Mouse (Mus musculus) neural tube, embryonic 12.5 days (tissue): ENCODE results near the gene Lag3. TPM values are rescaled to one million over a fixed set of nuclear protein-coding genes. Genes with fewer than 3 reads are reported as not detected.
A peak's percentile ranks its signal among the peaks of the same experiment; 100 is the strongest.
"Not testable (repeated sequence)": the region's sequence is repeated elsewhere in the genome, so short reads cannot be mapped to it uniquely, and the experiment has no call there.

Experiments
- ATAC-seq: fragments of 200-750 bp; cut with Nextera tagmentation; 2 replicates; pipeline ENCODE4 v1.8.0; 2017; ENCODE audit warnings: low read depth, mild to moderate bottlenecking, moderate TSS enrichment, moderate library complexity; ENCODE audit not compliant: low FRiP score
- H3K27ac ChIP-seq: fragments of 300-500 bp; sonication (generic); 2 replicates; pipeline ENCODE4 v1.5.1; 2016
- H3K27me3 ChIP-seq: fragments of 300-500 bp; sonication (generic); replicated peaks from 2 replicates; pipeline ENCODE4 v1.6.1; 2016; ENCODE audit warnings: mild to moderate bottlenecking
- H3K36me3 ChIP-seq: fragments of 300-500 bp; sonication (generic); 2 replicates; pipeline ENCODE4 v1.6.1; 2016; ENCODE audit warnings: mild to moderate bottlenecking
- H3K4me1 ChIP-seq: fragments of 300-500 bp; sonication (generic); 2 replicates; pipeline ENCODE4 v1.6.1; 2016
- H3K4me2 ChIP-seq: fragments of 300-500 bp; sonication (generic); replicated peaks from 2 replicates; pipeline ENCODE4 v1.6.1; 2016; ENCODE audit warnings: mild to moderate bottlenecking
- H3K4me3 ChIP-seq: fragments of 300-500 bp; sonication (generic); 2 replicates; pipeline ENCODE4 v1.5.1; 2016
- H3K9ac ChIP-seq: fragments of 300-500 bp; sonication (generic); 2 replicates; pipeline ENCODE4 v1.6.1; 2016; ENCODE audit warnings: mild to moderate bottlenecking
- H3K9me3 ChIP-seq: fragments of 300-500 bp; sonication (generic); 2 replicates; pipeline ENCODE4 v1.6.1; 2016; ENCODE audit warnings: mild to moderate bottlenecking
- WGBS: fragments of 180-500 bp; shearing (Covaris S2); methylation state at CpG from one replicate; pipeline ENCODE4 v1.1.7; 2016; 5-methylcytosine and 5-hydroxymethylcytosine counted together
- polyA plus RNA-seq: library from polyadenylated mRNA; unstranded; fragments of >200 nt; fragmentation: Nextera tagmentation; extraction: Ambion mirVana; gene quantifications from 2 replicates; pipeline ENCODE4 v1.2.1, GENCODE M21; 2016

Gene Lag3
- polyA plus RNA-seq, 1 experiment from 2014 or later: 2.2 TPM

DNA sequence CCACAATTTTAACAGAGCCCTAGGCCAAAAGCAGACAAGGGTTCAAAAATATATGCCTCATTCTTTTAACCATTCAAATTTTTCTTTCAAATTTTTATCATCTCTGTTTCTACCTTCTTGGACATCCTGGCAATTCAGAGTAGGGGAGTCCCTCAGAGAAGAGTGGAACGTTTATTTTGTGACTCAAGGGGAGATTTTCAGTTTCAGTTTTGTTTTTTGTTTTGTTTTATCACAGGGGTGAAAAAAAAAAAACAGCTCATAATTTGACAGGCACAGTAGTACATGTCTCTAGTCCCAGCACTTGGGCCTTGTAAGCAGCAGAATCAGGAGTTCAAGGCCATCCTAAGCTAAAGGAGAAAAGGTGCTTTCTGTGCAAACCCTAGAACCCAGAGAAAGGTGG lies 3.7 kb downstream of the Lag3 start:
- Histone ChIP-seq H3K4me3 (no peak overlapping the region), H3K4me1 (peaks cover 27% of the 10 kb centered on the region), H3K4me2 (no peak overlapping the region), H3K36me3 (peaks cover 1% of the 10 kb centered on the region; the same call in 1 of the 2 replicates), H3K9me3 (no peaks in the 10 kb centered on the region), H3K9ac (no peak overlapping the region), H3K27ac (no peak overlapping the region; the same call in 1 of the 2 replicates), H3K27me3 (peaks cover 16% of the 10 kb centered on the region)
- WGBS: 84% methylated on average over 1 of the region's 1 CpGs
- ATAC-seq: no peak

DNA sequence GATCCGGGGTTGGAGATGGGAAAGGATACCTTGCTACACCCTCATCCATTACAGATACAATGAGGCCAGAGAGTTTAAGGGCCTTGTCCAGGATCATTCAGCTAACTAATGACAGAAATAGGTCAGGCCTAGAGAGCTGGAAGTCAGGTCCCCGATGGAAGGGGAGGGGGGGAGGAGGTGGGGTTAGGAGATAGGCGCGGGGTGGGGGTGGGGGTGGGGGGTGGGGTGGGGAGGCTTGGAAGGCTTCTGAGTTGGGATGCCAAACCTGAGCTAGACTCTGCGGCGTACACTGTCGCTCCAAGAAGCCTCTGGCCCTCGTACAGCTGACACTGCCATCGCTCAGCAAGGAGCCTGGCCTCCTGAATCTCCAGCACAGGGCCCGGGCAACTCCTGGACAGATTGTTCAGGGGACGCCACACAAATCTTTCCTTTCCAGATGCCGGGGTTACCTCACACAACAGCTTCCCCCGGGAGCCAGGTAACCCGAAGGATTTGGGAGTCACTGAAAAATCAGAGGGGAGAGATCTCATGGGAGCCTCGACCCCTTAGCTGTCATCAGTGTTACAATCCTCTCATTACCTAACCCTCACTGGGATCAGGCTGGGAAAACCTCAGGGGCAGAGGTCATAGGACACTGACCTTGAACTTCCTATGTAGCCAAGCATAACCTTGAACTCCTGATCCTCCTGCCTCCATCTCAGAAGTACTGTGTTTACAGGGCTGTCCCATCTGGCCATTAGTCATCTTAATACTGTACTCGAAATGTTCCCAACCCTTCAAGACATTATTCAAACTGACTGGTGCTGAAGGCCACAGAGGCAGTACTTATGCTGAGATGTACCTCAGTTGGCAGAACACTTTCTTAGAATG lies 6.3 kb downstream of the Lag3 start:
- no peaks in the 10 kb centered on the region for H3K36me3 ChIP-seq
- H3K9me3 ChIP-seq: no peaks in the 10 kb centered on the region
- peak overlapping the region; percentile 98 for H3K27ac ChIP-seq
- peaks cover 20% of the 10 kb centered on the region for H3K4me1 ChIP-seq
- peak overlapping the region; percentile 67 for H3K9ac ChIP-seq
- peak overlapping the region; percentile 68 for H3K4me2 ChIP-seq
- ATAC-seq: peak; percentile 4; the same call in 1 of the 2 replicates
- 35% methylated on average over 14 of the region's 16 CpGs for WGBS
- H3K27me3 ChIP-seq: peaks cover 13% of the 10 kb centered on the region
- H3K4me3 ChIP-seq: peak overlapping the region; percentile 38; the same call in 1 of the 2 replicates

DNA sequence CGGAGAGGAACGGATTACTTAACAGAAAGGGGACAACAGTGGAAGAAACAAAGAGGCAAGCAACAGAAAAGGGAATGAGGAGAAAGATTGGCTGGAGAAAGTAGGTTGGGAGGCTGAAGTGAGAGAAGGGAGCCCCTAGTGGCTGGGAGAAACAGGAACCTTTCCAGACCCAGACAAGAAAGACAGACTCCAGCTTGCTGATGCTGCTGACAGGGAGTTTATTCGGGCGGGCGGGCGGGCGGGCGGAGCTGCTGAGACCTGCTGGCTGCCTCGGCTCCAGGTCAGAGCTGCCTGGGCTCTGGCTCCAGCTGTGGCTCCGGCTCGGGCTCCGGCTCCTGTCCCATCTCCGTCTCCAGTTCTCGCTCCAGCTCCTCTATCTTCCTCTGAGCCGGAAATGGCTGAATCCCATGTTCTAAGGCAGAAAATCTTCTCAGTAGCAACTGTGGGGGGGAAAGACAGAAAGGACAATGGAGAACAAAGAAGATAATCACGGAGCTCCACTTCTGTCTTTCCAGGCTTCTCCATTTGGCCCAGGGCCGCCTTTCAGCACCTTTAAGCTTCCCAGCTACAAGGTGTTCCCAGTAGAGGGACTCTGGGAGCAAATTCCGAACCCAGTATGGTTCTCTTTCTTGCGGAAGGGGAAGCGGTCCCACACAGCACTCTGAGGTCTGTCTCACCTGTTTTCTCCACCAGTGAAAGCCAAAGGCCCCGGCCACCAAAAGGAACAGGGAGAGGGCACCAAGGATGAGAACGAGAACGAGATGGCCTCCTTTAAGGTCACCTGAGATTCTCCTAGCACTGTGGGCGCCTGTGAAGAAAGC lies 7.1 kb downstream of the Lag3 start:
- peak; percentile 80 for ATAC-seq
- Histone ChIP-seq H3K9me3 (no peaks in the 10 kb centered on the region), H3K4me2 (peak overlapping the region; percentile 68), H3K9ac (peak overlapping the region; percentile 67), H3K36me3 (no peaks in the 10 kb centered on the region), H3K27me3 (peaks cover 6% of the 10 kb centered on the region; the same call in 1 of the 2 replicates), H3K4me1 (peaks cover 12% of the 10 kb centered on the region), H3K4me3 (peak overlapping the region; percentile 38), H3K27ac (peak overlapping the region; percentile 98)
- 8% methylated on average over 24 of the region's 24 CpGs for WGBS

DNA sequence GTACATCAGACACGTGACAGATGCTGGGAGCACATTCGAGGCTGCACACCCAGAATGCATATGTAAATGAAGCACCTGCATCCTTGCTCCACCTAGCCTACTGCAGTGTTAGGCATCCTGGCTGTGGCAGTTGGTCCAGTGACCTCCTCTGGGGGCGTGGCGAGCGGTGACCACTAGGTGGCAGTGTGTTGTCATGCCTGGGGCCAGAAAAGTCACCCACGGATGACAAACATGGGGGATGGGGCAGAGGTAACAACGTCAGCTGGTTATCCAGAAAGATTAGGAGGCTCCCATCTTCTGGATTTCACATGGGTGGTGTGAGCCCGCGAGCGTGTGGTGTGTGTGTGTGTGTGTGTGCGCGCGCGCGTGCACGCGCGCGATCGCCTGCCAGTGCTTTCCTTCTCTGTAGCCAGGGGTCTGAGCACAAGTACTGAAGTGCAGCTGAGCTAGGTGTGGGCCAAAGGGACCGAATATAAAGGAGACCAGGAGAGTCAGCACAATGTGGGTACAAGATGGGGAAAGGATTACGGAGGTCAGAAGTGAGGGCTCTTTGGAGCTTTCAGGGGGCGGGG lies 7.8 kb downstream of the Lag3 start:
- Histone ChIP-seq H3K4me3 (peak overlapping the region; percentile 38), H3K9me3 (no peaks in the 10 kb centered on the region), H3K4me2 (peak overlapping the region; percentile 68), H3K27me3 (peaks cover 5% of the 10 kb centered on the region; the same call in 1 of the 2 replicates), H3K27ac (peak overlapping the region; percentile 98), H3K4me1 (peaks cover 12% of the 10 kb centered on the region), H3K9ac (peak overlapping the region; percentile 67), H3K36me3 (no peaks in the 10 kb centered on the region)
- peak; percentile 88 for ATAC-seq
- under 1% methylated on average over 23 of the region's 23 CpGs for WGBS

DNA sequence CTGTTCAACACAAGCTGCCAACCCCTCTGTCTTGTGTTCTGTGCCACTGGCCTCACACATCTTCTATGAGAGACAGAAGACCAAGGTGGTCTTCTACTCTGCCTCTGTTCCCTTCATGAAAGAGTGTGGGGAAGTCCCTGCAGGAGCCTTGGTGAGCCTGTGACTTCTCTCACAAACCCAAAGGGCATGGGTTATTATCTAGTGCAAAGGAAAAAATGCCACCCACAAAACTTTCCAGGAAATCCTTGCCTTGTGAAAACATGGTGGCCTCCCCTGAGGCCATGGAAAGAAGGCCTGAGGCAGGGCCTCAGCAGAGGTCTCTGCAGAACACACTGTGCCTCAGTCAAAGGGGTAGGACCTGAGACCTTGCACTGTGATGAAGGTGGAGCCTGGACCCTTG lies 9.7 kb downstream of the Lag3 start:
- Histone ChIP-seq H3K36me3 (no peaks in the 10 kb centered on the region), H3K4me3 (no peak overlapping the region), H3K4me1 (peaks cover 12% of the 10 kb centered on the region), H3K27me3 (no peaks in the 10 kb centered on the region), H3K9me3 (no peaks in the 10 kb centered on the region), H3K27ac (no peak overlapping the region), H3K9ac (no peak overlapping the region), H3K4me2 (no peak overlapping the region)
- no peak for ATAC-seq

DNA sequence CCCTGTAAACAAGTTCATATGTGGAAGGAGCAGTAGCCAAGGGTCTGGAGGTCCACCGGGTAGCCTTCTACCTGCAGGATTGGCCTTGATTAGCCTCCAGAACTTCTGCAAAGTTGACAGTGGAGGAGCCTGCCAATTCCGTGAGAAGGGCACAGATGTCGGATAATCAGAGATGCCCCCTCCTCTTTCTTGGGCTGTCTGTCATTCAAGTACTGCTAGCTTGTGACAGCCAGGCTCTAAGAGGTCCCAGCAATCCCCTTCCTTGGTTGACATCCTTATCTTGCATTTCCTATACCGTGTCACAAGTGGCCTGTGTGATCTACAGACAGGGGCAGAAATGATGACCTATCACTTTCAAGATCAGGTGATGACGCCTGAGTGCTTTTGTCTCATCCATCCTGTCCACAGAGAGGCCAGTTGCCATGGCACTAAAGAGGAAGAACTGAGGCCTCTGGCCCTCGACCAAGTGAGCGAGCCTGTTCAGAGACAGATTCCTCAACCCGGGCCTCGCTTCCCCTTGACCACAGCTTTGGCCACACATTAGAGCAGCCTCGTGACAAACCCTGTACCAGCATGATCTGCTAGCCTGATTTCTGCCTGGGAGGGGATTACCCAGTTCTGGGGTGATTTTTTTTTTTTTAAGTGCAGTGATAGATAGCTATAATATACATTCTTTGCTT lies 10.6 kb downstream of the Lag3 start:
- no peak for ATAC-seq
- peaks cover 12% of the 10 kb centered on the region for H3K4me1 ChIP-seq
- WGBS: 67% methylated on average over 10 of the region's 10 CpGs
- no peaks in the 10 kb centered on the region for H3K27me3 ChIP-seq
- H3K9me3 ChIP-seq: no peaks in the 10 kb centered on the region
- H3K9ac ChIP-seq: no peak overlapping the region
- H3K27ac ChIP-seq: no peak overlapping the region
- H3K4me2 ChIP-seq: no peak overlapping the region
- H3K4me3 ChIP-seq: no peak overlapping the region
- no peaks in the 10 kb centered on the region for H3K36me3 ChIP-seq

DNA sequence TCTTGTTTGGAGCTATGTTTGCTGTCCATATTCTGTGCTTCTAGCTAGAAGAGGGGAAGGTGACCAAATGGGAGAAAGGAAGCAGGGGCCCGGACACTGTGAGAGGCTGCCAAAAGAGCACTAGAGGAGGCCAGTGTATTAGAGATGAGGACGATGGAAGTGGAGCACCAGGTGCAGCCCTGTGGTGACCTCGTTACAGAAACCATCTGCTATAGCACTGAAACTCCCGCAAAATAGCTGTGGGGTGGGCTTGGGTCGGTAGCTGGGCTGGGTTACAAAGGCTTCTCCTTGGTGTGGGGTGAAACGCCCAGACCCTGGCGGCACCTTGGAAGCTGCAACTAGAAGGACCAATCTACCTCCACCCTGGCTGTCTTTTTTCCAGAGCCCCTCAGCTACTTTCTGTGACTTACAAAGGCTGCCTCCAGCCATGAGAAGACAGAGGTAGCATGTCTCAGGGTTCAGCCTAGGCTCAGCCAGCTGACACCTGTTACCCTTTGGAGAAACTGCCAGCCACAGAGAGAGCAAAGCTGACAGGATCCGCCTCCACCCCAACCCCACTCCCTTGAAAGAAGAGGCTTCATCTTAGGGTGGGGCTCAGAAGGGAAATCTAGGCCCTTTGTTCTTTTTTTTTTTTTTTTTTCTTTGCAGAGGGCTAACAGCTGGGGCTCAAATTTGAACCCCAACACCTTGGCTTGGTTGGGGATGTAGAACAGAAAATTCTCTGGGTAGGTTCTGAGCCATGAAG lies 11.3 kb downstream of the Lag3 start:
- no peak for ATAC-seq
- Histone ChIP-seq H3K4me2 (no peak overlapping the region), H3K36me3 (no peaks in the 10 kb centered on the region), H3K9me3 (no peaks in the 10 kb centered on the region), H3K27me3 (no peaks in the 10 kb centered on the region), H3K4me3 (no peak overlapping the region), H3K4me1 (peaks cover 8% of the 10 kb centered on the region), H3K27ac (no peak overlapping the region), H3K9ac (no peak overlapping the region)
- 56% methylated on average over 8 of the region's 8 CpGs for WGBS

DNA sequence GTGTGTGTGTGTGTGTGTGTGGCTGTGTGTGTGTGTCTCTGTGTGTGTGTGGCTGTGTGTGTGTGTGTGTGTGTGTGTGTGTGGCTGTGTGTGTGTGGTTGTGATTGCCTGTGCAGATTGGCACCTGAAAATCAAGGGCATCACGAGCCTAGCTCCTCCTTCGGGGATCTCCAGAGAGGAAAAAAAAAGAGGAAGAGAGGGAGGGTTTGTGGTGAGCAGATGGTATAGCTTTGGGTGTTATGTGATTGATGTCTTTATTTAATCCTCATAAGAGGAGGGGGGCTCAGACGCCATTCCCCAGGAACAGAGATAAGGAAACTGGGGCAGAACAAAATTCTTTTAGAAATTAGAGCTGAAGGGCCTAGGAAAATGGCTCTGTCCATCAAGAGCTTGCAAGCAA lies 13.1 kb downstream of the Lag3 start:
- no peaks in the 10 kb centered on the region for H3K36me3 ChIP-seq
- H3K9ac ChIP-seq: no peak overlapping the region
- 51% methylated on average over 3 of the region's 3 CpGs for WGBS
- H3K27me3 ChIP-seq: no peaks in the 10 kb centered on the region
- H3K9me3 ChIP-seq: no peaks in the 10 kb centered on the region
- no peak for ATAC-seq
- H3K4me2 ChIP-seq: no peak overlapping the region
- H3K27ac ChIP-seq: no peak overlapping the region
- no peaks in the 10 kb centered on the region for H3K4me1 ChIP-seq
- H3K4me3 ChIP-seq: no peak overlapping the region

DNA sequence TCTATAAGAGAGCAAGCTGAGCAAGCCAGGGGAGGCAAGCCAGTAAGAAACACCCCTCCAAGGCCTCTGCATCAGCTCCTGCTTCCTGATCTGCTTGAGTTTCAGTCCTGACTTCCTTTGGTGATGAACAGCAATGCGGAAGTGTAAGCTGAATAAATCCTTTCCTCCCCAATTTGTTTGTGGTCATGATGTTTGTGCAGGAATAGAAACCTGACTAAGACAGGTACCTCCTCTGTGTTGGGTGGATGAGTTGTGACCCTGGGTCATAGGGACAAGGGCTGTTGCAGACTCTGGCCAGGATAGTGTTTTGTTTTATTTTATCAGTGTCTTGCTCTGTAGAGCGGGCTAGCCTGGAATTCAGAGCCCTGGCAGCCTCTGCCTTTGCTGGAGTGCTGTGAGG lies 17.4 kb downstream of the Lag3 start:
- not testable (repeated sequence) for H3K4me2 ChIP-seq, H3K9me3 ChIP-seq, ATAC-seq, H3K4me3 ChIP-seq, H3K4me1 ChIP-seq, H3K9ac ChIP-seq, H3K27ac ChIP-seq, H3K36me3 ChIP-seq, H3K27me3 ChIP-seq
- 91% methylated on average over 2 of the region's 2 CpGs for WGBS

DNA sequence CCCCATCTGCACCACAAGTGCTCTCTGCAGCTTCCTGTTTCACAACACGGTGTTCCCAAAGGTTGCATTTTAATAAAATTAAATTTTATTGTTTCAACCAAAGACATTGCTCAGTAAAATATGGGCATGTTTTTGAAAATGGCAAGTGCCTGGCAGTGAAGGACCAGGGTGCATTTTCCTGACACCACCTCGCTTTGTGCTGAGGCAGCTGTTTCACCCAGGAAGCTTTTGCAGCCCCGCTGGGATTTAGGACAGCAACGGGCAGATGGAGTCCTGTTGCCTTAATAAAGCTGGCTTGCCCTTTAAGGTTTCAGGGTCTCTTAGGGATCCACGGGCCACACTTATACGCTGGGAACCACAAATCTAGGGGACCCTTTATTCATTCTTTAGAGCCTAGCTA lies 20.5 kb downstream of the Lag3 start:
- Histone ChIP-seq H3K36me3 (no peaks in the 10 kb centered on the region), H3K9me3 (no peaks in the 10 kb centered on the region), H3K4me3 (no peak overlapping the region), H3K27me3 (no peaks in the 10 kb centered on the region), H3K4me1 (no peaks in the 10 kb centered on the region), H3K27ac (no peak overlapping the region), H3K9ac (no peak overlapping the region), H3K4me2 (no peak overlapping the region)
- 58% methylated on average over 6 of the region's 6 CpGs for WGBS
- no peak for ATAC-seq

DNA sequence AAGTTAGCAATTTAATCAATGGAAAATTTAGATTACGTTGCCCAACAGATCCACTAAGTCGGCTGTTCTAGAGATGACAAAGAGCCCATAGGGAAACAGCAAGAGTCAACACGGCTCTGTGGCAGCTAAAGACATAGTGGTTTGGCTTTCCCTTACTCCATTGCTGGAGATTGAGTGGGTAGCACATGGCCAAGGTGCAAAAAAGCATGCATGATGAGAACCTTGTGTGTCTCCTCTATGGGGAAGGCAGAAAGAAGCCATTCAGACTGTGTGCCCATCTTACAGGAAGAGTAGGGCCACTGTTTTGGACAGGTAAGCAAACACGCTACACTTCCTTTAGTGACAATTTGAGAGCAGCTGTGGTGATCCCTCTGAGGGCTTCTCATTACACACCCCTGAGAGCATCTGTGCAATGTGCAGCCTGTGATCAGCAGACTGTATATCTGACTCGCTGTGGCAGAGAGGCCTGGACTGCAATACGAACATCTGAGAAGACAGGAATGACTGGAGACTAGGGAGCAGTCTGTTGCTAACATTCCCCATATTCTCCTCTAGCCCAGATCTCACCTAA lies 22.9 kb downstream of the Lag3 start:
- no peaks in the 10 kb centered on the region for H3K27me3 ChIP-seq
- H3K4me1 ChIP-seq: no peaks in the 10 kb centered on the region
- H3K4me3 ChIP-seq: no peak overlapping the region
- H3K36me3 ChIP-seq: no peaks in the 10 kb centered on the region
- 90% methylated on average over 6 of the region's 6 CpGs for WGBS
- no peak overlapping the region for H3K27ac ChIP-seq
- no peaks in the 10 kb centered on the region for H3K9me3 ChIP-seq
- no peak overlapping the region for H3K4me2 ChIP-seq
- no peak overlapping the region for H3K9ac ChIP-seq
- ATAC-seq: no peak
